Mouse (Mus musculus) adrenal gland, postnatal 36 days (tissue): ENCODE data around the gene D930048N14Rik. TPM values are rescaled to one million over a fixed set of nuclear protein-coding genes. Genes with fewer than 3 reads are reported as not detected.
"Not testable (repeated sequence)": the region's sequence is repeated elsewhere in the genome, so short reads cannot be mapped to it uniquely, and the experiment has no call there.

Experiments used
- DNase-seq, 2 experiments: peaks; one replicate each; pipeline ENCODE4 v3.0.0; 2021; ENCODE audit warnings: mixed read lengths in 1 of 2
- total RNA-seq, 2 experiments: library from RNA; stranded (reverse); gene quantifications; 2 replicates each; pipeline ENCODE4 v1.2.3; 2021

Gene D930048N14Rik
- total RNA-seq, 2 experiments from 2014 or later = 1.1 to 1.3 TPM

DNA sequence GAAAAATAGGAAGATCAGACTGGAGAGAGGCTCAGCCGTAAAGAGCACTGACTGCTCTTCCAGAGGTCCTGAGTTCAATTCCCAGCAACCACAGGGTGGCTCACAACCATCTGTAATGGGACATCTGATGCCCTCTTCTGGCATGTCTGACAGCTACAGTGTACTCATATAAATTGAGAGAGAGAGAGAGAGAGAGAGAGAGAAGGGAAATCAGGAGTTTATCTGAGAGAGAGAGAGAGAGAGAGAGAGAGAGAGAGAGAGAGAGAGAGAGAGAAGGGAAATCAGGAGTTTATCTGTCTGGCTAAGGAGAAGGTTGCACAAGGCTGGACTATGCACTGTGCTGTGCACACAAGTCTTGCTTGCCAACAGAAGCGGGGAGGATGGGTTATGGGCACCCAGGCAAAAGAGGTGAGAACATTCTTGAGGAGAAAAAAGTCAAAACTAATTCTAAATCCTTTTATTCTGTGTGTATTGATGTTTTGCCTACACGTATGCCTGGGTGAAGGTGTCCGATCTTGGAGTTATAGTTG is 2.2 kb downstream of the D930048N14Rik start:
- no peak for DNase-seq

DNA sequence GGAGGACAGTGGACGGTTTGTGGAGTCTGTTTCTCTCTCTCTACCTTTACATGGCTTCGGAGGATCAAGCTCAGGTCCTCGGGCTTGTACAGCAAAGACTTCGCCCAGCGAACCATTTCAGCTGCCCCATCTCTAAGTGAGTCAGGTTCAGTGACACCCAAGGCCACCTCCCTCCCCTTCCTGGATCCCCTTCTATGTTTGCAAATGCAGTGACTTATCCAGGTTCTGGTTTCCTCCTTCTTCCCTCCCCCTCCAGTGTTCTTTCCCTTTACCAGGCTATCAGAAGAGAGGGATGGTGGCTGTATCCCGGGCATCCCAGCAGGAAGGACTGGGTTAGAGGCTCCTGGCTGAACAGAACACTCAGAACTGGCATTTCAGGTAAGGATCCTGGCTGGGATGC is 3.0 kb downstream of the D930048N14Rik start:
- peak; percentile 36 to 47 for DNase-seq

DNA sequence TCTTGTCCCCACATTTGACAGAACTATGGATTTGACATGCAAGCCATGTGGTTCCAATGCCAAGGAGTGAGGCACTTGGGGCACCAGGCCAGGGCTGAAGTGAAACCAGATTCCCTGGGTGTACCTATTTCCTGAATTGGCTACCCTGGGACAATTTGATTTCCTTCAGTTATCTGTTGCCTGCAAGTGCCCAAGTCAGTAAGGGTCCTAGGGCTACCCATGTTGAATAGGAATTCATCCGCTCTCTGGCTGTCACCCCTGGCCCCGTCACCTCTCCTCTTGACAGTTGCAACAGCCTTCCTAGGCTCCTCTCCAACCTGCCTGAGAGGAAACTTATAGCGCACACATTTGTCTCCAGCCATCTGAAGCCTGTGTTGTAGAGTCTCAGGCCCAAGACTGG is 4.1 kb downstream of the D930048N14Rik start:
- DNase-seq = no peak

DNA sequence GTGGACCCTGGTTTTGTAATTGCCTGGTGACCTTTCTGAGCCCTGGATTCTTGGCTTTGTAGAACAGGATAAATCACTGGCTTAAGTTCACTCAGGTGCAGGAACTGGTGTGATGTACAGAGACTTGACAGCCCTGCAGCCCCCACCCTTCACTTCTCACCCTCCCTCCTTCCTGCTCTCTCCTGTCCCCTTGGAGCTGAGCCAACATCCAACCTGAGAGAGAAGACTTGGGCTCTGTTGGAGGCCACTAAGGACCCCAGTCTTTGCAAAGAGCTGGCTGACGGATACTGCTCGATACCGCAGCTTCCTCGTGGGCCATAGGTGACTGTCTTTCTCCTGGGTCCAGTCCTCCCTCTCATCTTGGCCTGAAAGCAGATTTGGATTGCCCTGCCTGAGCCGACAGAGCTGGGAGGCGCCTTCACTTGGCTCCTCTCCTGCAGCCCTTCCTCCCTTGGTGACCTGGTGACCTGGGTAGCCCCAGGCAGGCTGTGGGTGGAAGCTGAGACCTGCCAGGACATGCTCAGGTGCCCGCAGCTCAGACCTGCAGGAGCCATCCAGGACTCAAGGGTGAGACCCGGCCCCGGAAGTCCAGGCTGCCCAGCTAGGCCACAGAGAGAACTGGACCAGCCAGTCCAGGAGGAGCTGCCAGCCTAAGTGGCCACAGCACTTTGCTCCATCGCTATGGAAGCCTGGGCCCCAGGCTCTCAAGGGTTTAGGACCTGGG is 6.2 kb downstream of the D930048N14Rik start:
- peak in 1 of 2 experiments; percentile 54 for DNase-seq

DNA sequence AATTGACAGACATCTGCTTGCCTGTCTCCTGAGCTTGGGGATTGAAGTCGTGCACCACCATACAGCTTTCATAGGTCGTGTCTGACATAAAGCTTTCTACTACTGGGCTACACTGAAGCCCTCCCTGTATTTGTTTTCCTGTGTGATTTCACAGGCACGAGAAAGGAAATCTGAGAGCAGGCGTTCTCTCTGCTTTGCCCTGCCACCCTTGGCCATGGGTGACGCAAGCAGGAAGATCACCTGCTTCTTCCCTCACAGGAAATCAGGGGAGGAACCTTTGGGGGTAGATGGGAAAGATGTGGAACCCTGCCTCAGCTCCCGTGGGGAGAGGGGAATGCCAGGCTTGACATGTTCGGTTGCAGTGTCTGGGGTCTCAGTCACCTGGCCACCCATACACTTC is 7.5 kb downstream of the D930048N14Rik start:
- DNase-seq = no peak

- DNase-seq = peak; percentile 50 to 59
These were observed 8.0 kb downstream of the D930048N14Rik start for GRCm38 (mm10) chr11:51658705-51659104.

GRCm38 (mm10) chr11:51661867-51662365 is 11.2 kb downstream of the D930048N14Rik start:
- DNase-seq = no peak

- DNase-seq = no peak
These were observed 11.9 kb downstream of the D930048N14Rik start for GRCm38 (mm10) chr11:51662632-51663031.

GRCm38 (mm10) chr11:51664747-51665146 is 14.0 kb downstream of the D930048N14Rik start:
- not testable (repeated sequence) for DNase-seq

GRCm38 (mm10) chr11:51670846-51671245 is 20.1 kb downstream of the D930048N14Rik start:
- no peak for DNase-seq

DNA sequence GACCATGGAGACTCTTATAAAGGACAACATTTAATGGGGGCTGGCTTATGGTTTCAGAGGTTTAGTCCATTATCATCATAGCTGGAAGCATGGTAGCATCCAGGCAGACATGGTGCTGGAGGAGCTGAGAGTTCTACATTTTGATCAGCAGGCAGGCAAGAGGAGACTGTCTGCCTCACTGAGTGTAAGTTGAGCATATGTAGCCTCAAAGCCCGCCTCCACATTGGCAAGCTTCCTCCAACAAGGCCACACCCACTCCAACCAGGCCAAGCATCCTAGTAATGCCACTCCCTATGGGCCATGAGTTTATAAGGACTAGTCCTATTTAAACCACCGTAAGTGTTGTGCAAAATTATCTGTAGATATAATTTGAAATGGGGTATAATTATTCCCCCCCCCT is 20.6 kb downstream of the D930048N14Rik start:
- DNase-seq = no peak

GRCm38 (mm10) chr11:51673291-51673690 is 22.5 kb downstream of the D930048N14Rik start:
- peak; percentile 42 to 49 for DNase-seq

- no peak for DNase-seq
These were observed 24.6 kb downstream of the D930048N14Rik start for GRCm38 (mm10) chr11:51675386-51675785.

- DNase-seq = no peak
These were observed 27.1 kb downstream of the D930048N14Rik start for GRCm38 (mm10) chr11:51677737-51678418.

GRCm38 (mm10) chr11:51679466-51679865 is 28.7 kb downstream of the D930048N14Rik start:
- no peak for DNase-seq

DNA sequence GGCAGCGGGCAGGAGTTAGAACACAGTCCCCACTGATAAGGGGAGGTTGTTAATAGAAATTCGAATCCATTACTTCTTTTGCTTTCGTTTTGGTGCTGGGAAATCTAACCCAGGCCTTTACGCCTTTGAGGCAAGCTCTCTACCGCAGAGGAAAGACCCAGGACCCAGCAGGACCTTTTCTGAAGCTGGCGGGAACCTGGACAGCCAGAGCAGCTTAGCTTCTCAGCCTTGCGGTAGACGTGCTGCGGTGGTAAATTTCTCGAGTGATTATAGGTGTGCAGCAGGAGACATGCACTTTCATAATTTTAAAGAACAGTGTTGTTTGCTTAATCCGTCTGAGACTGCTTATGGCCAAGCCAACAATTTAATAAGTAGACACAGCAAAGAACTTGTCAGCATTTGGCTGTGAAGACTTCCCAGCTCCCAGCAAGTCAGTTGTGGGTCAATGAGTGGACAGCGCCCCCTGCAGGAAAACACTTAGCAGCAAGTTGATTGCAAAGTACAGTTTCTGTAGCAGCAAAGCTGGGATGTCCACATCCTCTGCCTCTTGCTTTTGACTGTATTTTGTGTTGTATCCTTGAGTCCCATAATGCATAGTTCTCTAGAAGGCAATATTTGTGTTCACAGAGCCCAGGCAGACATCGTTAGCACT is 30.7 kb downstream of the D930048N14Rik start:
- DNase-seq = peak; percentile 90 to 92

DNA sequence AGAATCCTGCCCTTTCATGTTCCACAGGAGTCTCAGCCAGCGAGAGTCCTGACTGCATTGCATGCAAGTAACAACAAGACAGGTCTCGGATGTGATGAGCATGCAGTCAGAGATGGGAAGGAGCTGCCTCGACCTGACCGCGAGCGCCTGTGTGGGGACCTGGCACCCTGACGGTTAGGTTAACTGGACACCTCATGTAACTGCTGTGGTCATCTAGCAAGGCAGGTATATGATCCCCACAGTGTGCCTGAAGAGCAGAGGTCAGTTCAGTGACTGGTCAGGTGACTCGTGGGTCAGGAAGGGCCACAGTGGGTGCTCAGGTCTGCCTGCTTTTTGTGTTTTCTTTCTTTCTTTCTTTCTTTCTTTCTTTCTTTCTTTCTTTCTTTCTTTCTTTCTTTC is 31.2 kb downstream of the D930048N14Rik start:
- no peak for DNase-seq

DNA sequence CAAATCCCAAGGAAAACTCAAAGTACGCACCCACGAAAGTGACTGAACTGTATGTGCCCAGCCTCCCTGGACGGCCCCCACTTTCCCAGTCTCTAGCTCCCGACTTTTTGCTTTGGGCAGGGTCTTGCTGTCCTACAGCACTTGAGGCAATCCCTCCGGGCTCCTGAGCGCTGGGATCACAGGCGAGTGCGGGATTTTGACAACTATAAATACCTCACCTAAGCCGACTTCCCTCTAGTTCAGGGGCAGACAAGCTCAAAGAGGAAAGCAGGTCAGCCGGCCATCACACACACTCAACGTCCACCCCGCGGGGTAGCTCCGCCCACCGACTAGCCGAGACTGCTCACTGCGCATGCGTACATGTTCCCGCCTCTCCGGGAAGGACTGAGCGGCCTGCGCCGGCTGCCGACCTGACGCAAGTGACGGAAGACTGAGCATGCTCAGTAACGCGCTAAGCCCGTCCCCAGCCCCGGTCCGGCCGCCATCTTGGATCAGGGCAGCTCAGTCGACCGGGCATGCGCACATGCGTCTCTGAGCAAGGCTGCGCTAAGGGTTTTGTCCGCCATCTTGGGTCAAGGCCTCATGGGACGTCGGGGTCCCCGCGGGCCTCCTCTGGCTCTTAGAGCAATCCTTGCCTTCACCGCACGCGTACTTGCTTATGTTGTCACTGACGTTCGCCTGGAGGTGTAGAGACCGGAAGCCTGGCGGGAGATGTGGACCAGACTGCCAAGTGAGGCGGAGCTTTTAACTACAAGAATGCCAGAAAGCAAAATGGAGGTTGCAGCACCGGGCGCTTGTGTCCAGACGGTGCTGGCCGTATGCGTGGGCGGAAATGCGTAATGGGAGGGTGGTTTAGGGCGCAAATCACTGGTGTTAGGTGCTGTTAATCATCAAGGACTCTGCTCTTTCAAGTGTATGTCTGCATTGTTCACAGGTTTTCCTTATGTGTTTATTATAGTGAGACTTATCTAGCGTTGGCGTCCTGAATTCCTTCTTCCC is 37.9 kb downstream of the D930048N14Rik start, which contains the start of gene 0610009B22Rik:
Gene 0610009B22Rik, minus strand, starts transcription at position 545 of the 999 bp plus-strand sequence.
- peak; percentile 100 for DNase-seq

GRCm38 (mm10) chr11:51689343-51689742 is 38.6 kb downstream of the D930048N14Rik start:
- DNase-seq = no peak

- not testable (repeated sequence) for DNase-seq
These were observed 39.8 kb downstream of the D930048N14Rik start for GRCm38 (mm10) chr11:51690597-51690996.

DNA sequence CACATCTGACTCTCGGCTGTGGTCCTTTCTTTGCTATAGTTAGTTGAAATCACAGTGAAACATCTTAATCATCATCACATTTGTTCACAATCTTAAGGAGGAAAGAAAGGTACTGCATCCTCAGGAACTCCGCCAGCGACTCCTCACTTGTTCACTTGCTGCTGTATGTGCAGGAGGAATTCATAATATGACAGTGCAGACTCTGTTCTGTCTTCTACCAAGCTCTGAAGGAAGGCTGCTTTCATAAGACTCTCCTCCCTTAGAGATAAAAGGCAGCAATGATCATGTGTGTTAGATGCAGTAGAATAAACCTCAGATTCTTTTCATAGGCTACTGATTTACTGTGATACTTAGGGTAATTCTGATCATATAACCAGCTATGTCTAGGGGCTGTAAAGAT is 44.2 kb downstream of the D930048N14Rik start:
- DNase-seq = no peak
